Mouse (Mus musculus) small intestine, adult 2 months (tissue): Measurements from ENCODE around the gene Arhgef3.

Experiments
- CTCF ChIP-seq: fragments of 200-500 bp; IDR thresholded peaks from 2 replicates; pipeline ENCODE4 v1.5.1; 2012; ENCODE audit warnings: low read depth, mild to moderate bottlenecking, control low read depth, inconsistent platforms, low read length, moderate library complexity, mixed read lengths; ENCODE audit not compliant: insufficient replicate concordance, insufficient read length; ENCODE audit errors: extremely low read depth
- POLR2A ChIP-seq: fragments of 200-500 bp; IDR thresholded peaks from 2 replicates; pipeline ENCODE4 v1.6.1; 2012; ENCODE audit warnings: low read depth, mild to moderate bottlenecking, control low read depth, inconsistent platforms, low read length, moderate library complexity

- no peak for TF ChIP-seq CTCF
- TF ChIP-seq POLR2A, result no peak
Measured at GRCm38 (mm10) chr14:27160762-27161161, 46.1 kb downstream of the Arhgef3 start.
